Mouse (Mus musculus) lung, adult 2 months (tissue): ENCODE measurements around the gene Atp2c2. TPM values are rescaled to one million over a fixed set of nuclear protein-coding genes. Genes with fewer than 3 reads are reported as not detected.

Experiments
- DNase-seq: peaks from one replicate; pipeline ENCODE4 v3.0.0; 2022
- H3K4me1 ChIP-seq: fragments of 200-500 bp; 2 replicates; pipeline ENCODE4 v1.6.1; 2011; ENCODE audit warnings: low read length; ENCODE audit not compliant: control insufficient read depth, insufficient read depth
- H3K4me3 ChIP-seq: fragments of 200-500 bp; replicated peaks from 2 replicates; pipeline ENCODE3; 2011; ENCODE audit warnings: low read depth, mild to moderate bottlenecking, control low read depth, low read length; ENCODE audit errors: extremely low read depth
- CTCF ChIP-seq: fragments of 200-500 bp; IDR thresholded peaks from 2 replicates; pipeline ENCODE4 v1.5.1; 2011; ENCODE audit warnings: mild to moderate bottlenecking, low read length, control low read depth; ENCODE audit not compliant: insufficient read depth
- POLR2A ChIP-seq: fragments of 200-500 bp; IDR thresholded peaks from 2 replicates; pipeline ENCODE4 v1.6.1; 2011; ENCODE audit warnings: low read depth, mild to moderate bottlenecking, control low read depth, low read length, borderline replicate concordance; ENCODE audit errors: extremely low read depth
- WGBS: fragments of 180-500 bp; shearing (Covaris S2); methylation state at CpG from one replicate; pipeline ENCODE4 v1.1.7; 2018; 5-methylcytosine and 5-hydroxymethylcytosine counted together
- polyA plus RNA-seq: library from polyadenylated mRNA; depleted of rRNA; stranded (reverse); fragments of >200 nt; gene quantifications from 2 replicates; pipeline ENCODE4 v1.2.3, GENCODE M21; 2012

Atp2c2 gene
- polyA plus RNA-seq, 1 experiment, result 7.2 TPM

- Histone ChIP-seq H3K4me1 (peaks cover 23% of the 10 kb centered on the region), H3K4me3 (no peak overlapping the region)
- TF ChIP-seq CTCF (peak; percentile 36), POLR2A (no peak)
- DNase-seq, result no peak
- WGBS, result 42% methylated on average over 9 of the region's 9 CpGs
Observed at GRCm38 (mm10) chr8:119717765-119718164, 18.0 kb downstream of the Atp2c2 start.

GRCm38 (mm10) chr8:119719011-119719501, 19.2 kb downstream of the Atp2c2 start:
- TF ChIP-seq CTCF (no peak), POLR2A (no peak)
- DNase-seq, result no peak
- no peak overlapping the region for H3K4me3 ChIP-seq
- peaks cover 26% of the 10 kb centered on the region for H3K4me1 ChIP-seq
- 74% methylated on average over 12 of the region's 12 CpGs for WGBS

GRCm38 (mm10) chr8:119722348-119722747, 22.5 kb downstream of the Atp2c2 start:
- peaks cover 9% of the 10 kb centered on the region for H3K4me1 ChIP-seq
- no peak overlapping the region for H3K4me3 ChIP-seq
- DNase-seq, result no peak
- 69% methylated on average over 6 of the region's 6 CpGs for WGBS
- TF ChIP-seq CTCF (no peak), POLR2A (no peak)

GRCm38 (mm10) chr8:119723676-119724075, 23.9 kb downstream of the Atp2c2 start:
- Histone ChIP-seq H3K4me3 (no peak overlapping the region), H3K4me1 (peaks cover 3% of the 10 kb centered on the region; the same call in 1 of the 2 replicates)
- no peak for DNase-seq
- 34% methylated on average over 4 of the region's 4 CpGs for WGBS
- no peak for TF ChIP-seq CTCF
- TF ChIP-seq POLR2A, result no peak

GRCm38 (mm10) chr8:119724596-119724995, 24.8 kb downstream of the Atp2c2 start:
- WGBS, result 80% methylated on average over 6 of the region's 6 CpGs
- TF ChIP-seq CTCF (no peak), POLR2A (no peak)
- H3K4me1 ChIP-seq, result peaks cover 3% of the 10 kb centered on the region; the same call in 1 of the 2 replicates
- no peak for DNase-seq
- H3K4me3 ChIP-seq, result no peak overlapping the region

GRCm38 (mm10) chr8:119727093-119727492, 27.3 kb downstream of the Atp2c2 start:
- DNase-seq, result no peak
- 88% methylated on average over 8 of the region's 8 CpGs for WGBS
- TF ChIP-seq POLR2A (no peak), CTCF (no peak)

GRCm38 (mm10) chr8:119728351-119728895, 28.6 kb downstream of the Atp2c2 start:
- no peak for TF ChIP-seq CTCF
- TF ChIP-seq POLR2A, result no peak
- no peak overlapping the region for H3K4me3 ChIP-seq
- H3K4me1 ChIP-seq, result peaks cover 2% of the 10 kb centered on the region; the same call in 1 of the 2 replicates
- WGBS, result 83% methylated on average over 8 of the region's 8 CpGs
- no peak for DNase-seq

More at GRCm38 (mm10) chr8:119727093-119727492, 27.3 kb downstream of the Atp2c2 start:
- Histone ChIP-seq H3K4me1 (peaks cover 3% of the 10 kb centered on the region; the same call in 1 of the 2 replicates), H3K4me3 (no peak overlapping the region)

GRCm38 (mm10) chr8:119732072-119732471, 32.3 kb downstream of the Atp2c2 start:
- no peak for TF ChIP-seq POLR2A
- TF ChIP-seq CTCF, result no peak
- WGBS, result 82% methylated on average over 13 of the region's 13 CpGs
- H3K4me3 ChIP-seq, result no peak overlapping the region
- H3K4me1 ChIP-seq, result no peaks in the 10 kb centered on the region
- DNase-seq, result no peak

- TF ChIP-seq CTCF (no peak), POLR2A (no peak)
- no peak overlapping the region for H3K4me3 ChIP-seq
- DNase-seq, result no peak
- WGBS, result 85% methylated on average over 10 of the region's 10 CpGs
- H3K4me1 ChIP-seq, result no peaks in the 10 kb centered on the region
Observed at GRCm38 (mm10) chr8:119736348-119736917, 36.6 kb downstream of the Atp2c2 start.

GRCm38 (mm10) chr8:119737093-119737900, 37.5 kb downstream of the Atp2c2 start:
- no peak for DNase-seq
- Histone ChIP-seq H3K4me1 (no peaks in the 10 kb centered on the region), H3K4me3 (no peak overlapping the region)
- no peak for TF ChIP-seq POLR2A
- no peak for TF ChIP-seq CTCF
- 55% methylated on average over 11 of the region's 11 CpGs for WGBS
